Mouse (Mus musculus): Measurements from ENCODE around the gene Ppil4.
A peak's percentile ranks its signal among the peaks of the same experiment; 100 is the strongest.

Gene Ppil4

GRCm38 (mm10) chr10:7851891-7852290 is 59.2 kb downstream of the Ppil4 start:
- Histone ChIP-seq H3K27me3 (ENCODE audit: insufficient read depth, low read length) (peaks cover 2% of the 10 kb centered on the region; the same call in 1 of the 2 replicates), H3K4me3 (replicated peaks; ENCODE audit: low read length) (no peak overlapping the region), H3K9me3 (ENCODE audit: low read length) (no peaks in the 10 kb centered on the region), H3K4me1 (replicated peaks; ENCODE audit: low read depth, low read length) (no peaks in the 10 kb centered on the region), H3K36me3 (ENCODE audit: insufficient read depth, low read length) (no peaks in the 10 kb centered on the region)
- TF ChIP-seq POU5F1 (IDR thresholded peaks at IDR 0.05; ENCODE audit: borderline replicate concordance, low read length) = no peak
- no peak for TF ChIP-seq CTCF (conservative IDR thresholded peaks at IDR 0.05; ENCODE audit: low read length)
- no peak for TF ChIP-seq NANOG (IDR thresholded peaks at IDR 0.05; ENCODE audit: borderline replicate concordance, low read length)

GRCm38 (mm10) chr10:7860494-7860893 is 67.8 kb downstream of the Ppil4 start:
- 0 out of 2 replicates have a peak, but pooled peaks cover 4% of the 10 kb centered on the region for H3K9me3 ChIP-seq (ENCODE audit: low read length)
- TF ChIP-seq NANOG (IDR thresholded peaks at IDR 0.05; ENCODE audit: borderline replicate concordance, low read length) = no peak
- TF ChIP-seq POU5F1 (IDR thresholded peaks at IDR 0.05; ENCODE audit: borderline replicate concordance, low read length) = no peak
- TF ChIP-seq CTCF (conservative IDR thresholded peaks at IDR 0.05; ENCODE audit: low read length) = no peak
- no peaks in the 10 kb centered on the region for H3K36me3 ChIP-seq (ENCODE audit: insufficient read depth, low read length)
- H3K4me1 ChIP-seq (replicated peaks; ENCODE audit: low read depth, low read length) = peaks cover 8% of the 10 kb centered on the region; the same call in 1 of the 2 replicates
- H3K4me3 ChIP-seq (replicated peaks; ENCODE audit: low read length) = no peak overlapping the region
- no peaks in the 10 kb centered on the region for H3K27me3 ChIP-seq (ENCODE audit: insufficient read depth, low read length)

GRCm38 (mm10) chr10:7861259-7861936 is 68.7 kb downstream of the Ppil4 start:
- Histone ChIP-seq H3K9me3 (ENCODE audit: low read length) (0 out of 2 replicates have a peak, but pooled peaks cover 4% of the 10 kb centered on the region), H3K27me3 (ENCODE audit: insufficient read depth, low read length) (peaks cover 3% of the 10 kb centered on the region), H3K36me3 (ENCODE audit: insufficient read depth, low read length) (no peaks in the 10 kb centered on the region), H3K4me1 (replicated peaks; ENCODE audit: low read depth, low read length) (peaks cover 8% of the 10 kb centered on the region; the same call in 1 of the 2 replicates), H3K4me3 (replicated peaks; ENCODE audit: low read length) (no peak overlapping the region)
- no peak for TF ChIP-seq NANOG (IDR thresholded peaks at IDR 0.05; ENCODE audit: borderline replicate concordance, low read length)
- no peak for TF ChIP-seq POU5F1 (IDR thresholded peaks at IDR 0.05; ENCODE audit: borderline replicate concordance, low read length)
- TF ChIP-seq CTCF (conservative IDR thresholded peaks at IDR 0.05; ENCODE audit: low read length) = no peak

GRCm38 (mm10) chr10:7861937-7862657 is 69.4 kb downstream of the Ppil4 start:
- Histone ChIP-seq H3K4me3 (replicated peaks; ENCODE audit: low read length) (no peak overlapping the region), H3K36me3 (ENCODE audit: insufficient read depth, low read length) (no peaks in the 10 kb centered on the region), H3K27me3 (ENCODE audit: insufficient read depth, low read length) (peaks cover 10% of the 10 kb centered on the region), H3K4me1 (replicated peaks; ENCODE audit: low read depth, low read length) (peaks cover 11% of the 10 kb centered on the region), H3K9me3 (ENCODE audit: low read length) (0 out of 2 replicates have a peak, but pooled peaks cover 4% of the 10 kb centered on the region)
- TF ChIP-seq NANOG (IDR thresholded peaks at IDR 0.05; ENCODE audit: borderline replicate concordance, low read length) = no peak
- no peak for TF ChIP-seq CTCF (conservative IDR thresholded peaks at IDR 0.05; ENCODE audit: low read length)
- TF ChIP-seq POU5F1 (IDR thresholded peaks at IDR 0.05; ENCODE audit: borderline replicate concordance, low read length) = no peak

- Histone ChIP-seq H3K27me3 (ENCODE audit: insufficient read depth, low read length) (peaks cover 23% of the 10 kb centered on the region), H3K36me3 (ENCODE audit: insufficient read depth, low read length) (no peaks in the 10 kb centered on the region), H3K9me3 (ENCODE audit: low read length) (0 out of 2 replicates have a peak, but pooled peaks cover 4% of the 10 kb centered on the region), H3K4me1 (replicated peaks; ENCODE audit: low read depth, low read length) (peaks cover 19% of the 10 kb centered on the region), H3K4me3 (replicated peaks; ENCODE audit: low read length) (no peak overlapping the region)
- TF ChIP-seq NANOG (IDR thresholded peaks at IDR 0.05; ENCODE audit: borderline replicate concordance, low read length) = no peak
- TF ChIP-seq POU5F1 (IDR thresholded peaks at IDR 0.05; ENCODE audit: borderline replicate concordance, low read length) = no peak
- no peak for TF ChIP-seq CTCF (conservative IDR thresholded peaks at IDR 0.05; ENCODE audit: low read length)
Observed at GRCm38 (mm10) chr10:7863411-7863810, 70.7 kb downstream of the Ppil4 start.

GRCm38 (mm10) chr10:7864184-7864583 is 71.5 kb downstream of the Ppil4 start:
- TF ChIP-seq CTCF (conservative IDR thresholded peaks at IDR 0.05; ENCODE audit: low read length) (no peak), NANOG (IDR thresholded peaks at IDR 0.05; ENCODE audit: borderline replicate concordance, low read length) (no peak), POU5F1 (IDR thresholded peaks at IDR 0.05; ENCODE audit: borderline replicate concordance, low read length) (no peak)
- Histone ChIP-seq H3K36me3 (ENCODE audit: insufficient read depth, low read length) (no peaks in the 10 kb centered on the region), H3K4me1 (replicated peaks; ENCODE audit: low read depth, low read length) (peaks cover 19% of the 10 kb centered on the region), H3K9me3 (ENCODE audit: low read length) (0 out of 2 replicates have a peak, but pooled peaks cover 4% of the 10 kb centered on the region), H3K4me3 (replicated peaks; ENCODE audit: low read length) (0 out of 2 replicates have a peak overlapping the region, but pooled peaks have one; percentile 23), H3K27me3 (ENCODE audit: insufficient read depth, low read length) (peaks cover 29% of the 10 kb centered on the region)

GRCm38 (mm10) chr10:7864806-7865205 is 72.1 kb downstream of the Ppil4 start:
- H3K36me3 ChIP-seq (ENCODE audit: insufficient read depth, low read length) = no peaks in the 10 kb centered on the region
- peaks cover 36% of the 10 kb centered on the region for H3K27me3 ChIP-seq (ENCODE audit: insufficient read depth, low read length)
- TF ChIP-seq POU5F1 (IDR thresholded peaks at IDR 0.05; ENCODE audit: borderline replicate concordance, low read length) = no peak
- no peak for TF ChIP-seq NANOG (IDR thresholded peaks at IDR 0.05; ENCODE audit: borderline replicate concordance, low read length)
- no peak for TF ChIP-seq CTCF (conservative IDR thresholded peaks at IDR 0.05; ENCODE audit: low read length)

More at GRCm38 (mm10) chr10:7864806-7865205, 72.1 kb downstream of the Ppil4 start:
- Histone ChIP-seq H3K4me1 (replicated peaks; ENCODE audit: low read depth, low read length) (peaks cover 20% of the 10 kb centered on the region), H3K9me3 (ENCODE audit: low read length) (0 out of 2 replicates have a peak, but pooled peaks cover 4% of the 10 kb centered on the region), H3K4me3 (replicated peaks; ENCODE audit: low read length) (no peak overlapping the region)

Data from E14TG2a.4 (cell line).